Mouse (Mus musculus): ENCODE measurements around the gene Stat5b.

Gene Stat5b

GRCm38 (mm10) chr11:100850038-100850777 is at the start of gene Stat5b:
Stat5b (minus strand) TSS chr11:100850724.
- peak; percentile 72 for DNase-seq

- DNase-seq, result no peak
Measured at GRCm38 (mm10) chr11:100898441-100899199, 48.1 kb upstream of the Stat5b start.

- peak; percentile 23 for DNase-seq
Measured at GRCm38 (mm10) chr11:100897294-100898231, 47.0 kb upstream of the Stat5b start.

- DNase-seq, result no peak
Measured at GRCm38 (mm10) chr11:100896078-100896477, 45.6 kb upstream of the Stat5b start.

GRCm38 (mm10) chr11:100894146-100894918 is 43.8 kb upstream of the Stat5b start:
- DNase-seq, result no peak

- peak; percentile 87 for DNase-seq
Measured at GRCm38 (mm10) chr11:100893482-100893881, 43.0 kb upstream of the Stat5b start.

GRCm38 (mm10) chr11:100892435-100892834 is 41.9 kb upstream of the Stat5b start:
- DNase-seq, result no peak

- DNase-seq, result no peak
Measured at GRCm38 (mm10) chr11:100891256-100892123, 41.0 kb upstream of the Stat5b start.

- no peak for DNase-seq
Measured at GRCm38 (mm10) chr11:100890481-100890880, 40.0 kb upstream of the Stat5b start.

GRCm38 (mm10) chr11:100888348-100888820 is 37.9 kb upstream of the Stat5b start:
- no peak for DNase-seq

GRCm38 (mm10) chr11:100887764-100888163 is 37.2 kb upstream of the Stat5b start:
- DNase-seq, result no peak

GRCm38 (mm10) chr11:100887236-100887635 is 36.7 kb upstream of the Stat5b start:
- no peak for DNase-seq

- DNase-seq, result no peak
Measured at GRCm38 (mm10) chr11:100886188-100886740, 35.7 kb upstream of the Stat5b start.

- no peak for DNase-seq
Measured at GRCm38 (mm10) chr11:100885472-100885871, 34.9 kb upstream of the Stat5b start.

- no peak for DNase-seq
Measured at GRCm38 (mm10) chr11:100883640-100884039, 33.1 kb upstream of the Stat5b start.

- DNase-seq, result no peak
Measured at GRCm38 (mm10) chr11:100879321-100880078, 29.0 kb upstream of the Stat5b start.

- peak; percentile 62 for DNase-seq
Measured at GRCm38 (mm10) chr11:100875761-100876160, 25.2 kb upstream of the Stat5b start.

- no peak for DNase-seq
Measured at GRCm38 (mm10) chr11:100870968-100871350, 20.4 kb upstream of the Stat5b start.

- DNase-seq, result peak; percentile 80
Measured at GRCm38 (mm10) chr11:100870256-100870967, 19.9 kb upstream of the Stat5b start.
